Mouse (Mus musculus): ENCODE measurements around the gene Ifnar2. TPM values are rescaled to one million over a fixed set of nuclear protein-coding genes. Genes with fewer than 3 reads are reported as not detected.

Gene Ifnar2
- 54.1 and 62.0 TPM in 2 replicates for polyA plus RNA-seq (2014; fragmentation: Nextera tagmentation; extraction: Ambion mirVana)

DNA sequence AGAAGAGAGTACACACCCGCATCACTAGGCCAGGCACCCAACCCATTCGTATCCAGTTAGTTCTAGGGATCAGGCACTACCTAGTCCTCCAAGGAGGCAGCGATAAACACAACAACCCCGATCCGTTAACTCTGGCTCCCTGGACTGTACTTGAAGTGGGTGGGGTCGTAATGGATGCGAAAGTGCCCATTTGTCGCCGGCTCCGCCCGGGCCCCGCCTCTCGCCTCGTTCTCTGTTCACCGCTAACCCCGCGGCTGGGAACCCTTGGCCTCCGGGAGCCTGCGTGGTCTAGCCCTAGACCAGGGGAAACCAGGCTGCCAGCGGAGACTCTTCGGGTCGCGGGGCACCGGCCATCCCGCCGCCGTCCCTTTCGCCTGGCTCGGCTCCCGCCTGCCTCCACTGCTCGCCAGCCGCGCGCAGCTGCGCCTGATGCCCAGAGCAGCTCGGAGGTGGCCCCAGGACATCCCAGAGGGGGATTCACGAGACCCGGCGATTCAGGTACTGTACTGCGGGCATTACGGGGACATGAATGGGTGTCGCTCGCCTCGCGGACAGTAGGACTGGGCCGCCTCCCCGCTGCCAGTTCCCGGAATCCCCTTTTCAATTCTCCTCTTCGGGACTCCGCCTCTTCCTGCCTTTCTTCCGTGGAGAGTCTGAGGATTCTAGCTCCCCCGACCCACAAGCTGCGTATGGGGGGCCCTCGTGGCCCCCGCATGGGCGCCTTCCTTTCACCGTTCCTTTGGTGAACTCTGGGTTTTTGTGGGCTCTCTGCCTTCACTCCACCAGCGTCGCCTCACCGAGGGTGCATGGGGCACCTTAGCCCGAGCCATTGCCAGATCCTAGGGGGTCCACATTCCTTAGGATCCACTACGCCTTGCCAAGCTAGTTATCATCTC is at the start of gene Ifnar2:
Gene Ifnar2, plus strand, starts transcription at position 207 of the 896 bp plus-strand sequence.
- Histone ChIP-seq H3K27ac (ENCODE audit: low read depth) (peak within 1 kb of the TSS; percentile 98), H3K9ac (peak within 1 kb of the TSS; percentile 90), H3K36me3 (ENCODE audit: insufficient read depth) (no peaks in the 10 kb centered on the region), H3K4me3 (ENCODE audit: low read depth, low read length) (peak within 1 kb of the TSS; percentile 87), H3K4me2 (peak within 1 kb of the TSS; percentile 66), H3K9me3 (ENCODE audit: low read depth, low read length) (peaks cover 5% of the 10 kb centered on the region; the same call in 1 of the 2 replicates), H3K4me1 (ENCODE audit: insufficient read depth) (peaks cover 6% of the 10 kb centered on the region), H3K27me3 (ENCODE audit: insufficient read depth, low read length) (no peaks in the 10 kb centered on the region)
- WGBS, result under 1% methylated on average over 62 of the region's 62 CpGs
- DNase-seq (peak; percentile 85), ATAC-seq (ENCODE audit: insufficient read depth) (peak; percentile 93)
- no peak for TF ChIP-seq CTCF (IDR thresholded peaks at IDR 0.05; ENCODE audit: low read depth)

DNA sequence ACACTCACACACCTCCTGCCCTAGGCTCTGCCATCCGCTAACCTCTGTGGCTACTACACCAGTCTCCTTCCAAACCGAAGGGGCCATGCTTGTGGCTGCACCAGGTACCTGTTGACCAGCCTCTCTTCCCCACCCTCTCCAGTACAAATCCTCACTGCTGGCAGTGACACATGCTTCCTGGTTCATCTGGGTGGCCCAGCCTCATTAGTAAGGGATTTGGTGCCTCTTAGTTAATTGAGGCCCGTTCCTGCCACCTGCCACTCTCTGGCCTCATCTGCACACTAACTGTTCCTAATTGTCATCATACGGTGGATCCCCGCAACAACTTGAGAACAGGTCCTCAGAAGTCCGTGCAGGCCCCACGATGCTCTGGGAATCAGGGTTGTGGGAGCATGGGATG is 45.0 kb upstream of the Ifnar2 start:
- no peak overlapping the region for H3K4me2 ChIP-seq
- no peaks in the 10 kb centered on the region for H3K36me3 ChIP-seq (ENCODE audit: insufficient read depth)
- no peak overlapping the region for H3K4me3 ChIP-seq (ENCODE audit: low read depth, low read length)
- TF ChIP-seq CTCF (IDR thresholded peaks at IDR 0.05; ENCODE audit: low read depth), result no peak
- no peaks in the 10 kb centered on the region for H3K4me1 ChIP-seq (ENCODE audit: insufficient read depth)
- no peaks in the 10 kb centered on the region for H3K27me3 ChIP-seq (ENCODE audit: insufficient read depth, low read length)
- ATAC-seq (ENCODE audit: insufficient read depth), result no peak
- no peaks in the 10 kb centered on the region for H3K9me3 ChIP-seq (ENCODE audit: low read depth, low read length)
- H3K27ac ChIP-seq (ENCODE audit: low read depth), result no peak overlapping the region
- no peak for DNase-seq
- no peak overlapping the region for H3K9ac ChIP-seq
- WGBS, result 80% methylated on average over 7 of the region's 7 CpGs

DNA sequence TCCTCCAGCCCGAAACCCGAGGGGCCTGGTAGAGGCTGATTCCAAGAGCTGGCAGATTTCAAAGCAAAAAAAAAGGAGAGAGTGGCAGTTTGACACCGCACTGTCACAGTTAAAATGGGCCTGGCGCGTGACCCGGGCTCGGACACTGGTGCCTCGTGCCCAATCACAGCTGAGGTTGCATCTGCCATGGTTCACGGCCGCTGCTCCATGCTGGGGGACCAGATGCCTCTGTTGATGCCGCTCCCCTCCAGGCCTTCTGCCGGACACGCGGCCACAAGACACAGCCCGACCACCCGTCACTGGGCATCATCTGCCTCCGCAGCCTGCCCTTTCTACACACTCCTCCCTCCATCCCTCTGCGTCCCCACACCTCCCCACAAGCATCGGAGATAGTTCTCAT is 43.7 kb upstream of the Ifnar2 start:
- H3K4me1 ChIP-seq (ENCODE audit: insufficient read depth), result no peaks in the 10 kb centered on the region
- DNase-seq (no peak), ATAC-seq (ENCODE audit: insufficient read depth) (no peak)
- TF ChIP-seq CTCF (IDR thresholded peaks at IDR 0.05; ENCODE audit: low read depth), result no peak
- H3K4me2 ChIP-seq, result no peak overlapping the region
- no peaks in the 10 kb centered on the region for H3K27me3 ChIP-seq (ENCODE audit: insufficient read depth, low read length)
- H3K4me3 ChIP-seq (ENCODE audit: low read depth, low read length), result no peak overlapping the region
- no peak overlapping the region for H3K27ac ChIP-seq (ENCODE audit: low read depth)
- no peaks in the 10 kb centered on the region for H3K36me3 ChIP-seq (ENCODE audit: insufficient read depth)
- 75% methylated on average over 19 of the region's 19 CpGs for WGBS
- no peak overlapping the region for H3K9ac ChIP-seq
- H3K9me3 ChIP-seq (ENCODE audit: low read depth, low read length), result no peaks in the 10 kb centered on the region

DNA sequence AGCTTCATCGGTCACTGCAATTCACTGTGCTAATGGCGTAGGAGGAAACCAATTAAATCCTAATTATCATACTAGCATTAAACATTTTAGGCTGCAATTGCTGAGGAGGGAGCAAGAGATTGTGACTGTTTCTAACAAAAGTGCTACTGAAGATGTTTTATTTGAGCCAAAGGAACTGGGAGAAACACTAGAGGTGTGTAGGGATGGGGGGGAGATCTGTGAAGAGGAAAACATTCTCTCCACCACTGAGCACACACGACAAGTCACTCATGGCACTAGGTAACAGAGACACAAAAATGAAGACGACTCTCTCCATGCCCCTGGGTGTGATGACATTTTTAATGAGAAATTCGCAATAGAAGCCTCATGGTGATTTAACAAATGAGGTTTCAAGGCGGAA is 42.1 kb upstream of the Ifnar2 start:
- TF ChIP-seq CTCF (IDR thresholded peaks at IDR 0.05; ENCODE audit: low read depth), result no peak
- Histone ChIP-seq H3K9me3 (ENCODE audit: low read depth, low read length) (no peaks in the 10 kb centered on the region), H3K4me2 (no peak overlapping the region), H3K27ac (ENCODE audit: low read depth) (no peak overlapping the region), H3K9ac (no peak overlapping the region), H3K27me3 (ENCODE audit: insufficient read depth, low read length) (no peaks in the 10 kb centered on the region), H3K4me3 (ENCODE audit: low read depth, low read length) (no peak overlapping the region), H3K36me3 (ENCODE audit: insufficient read depth) (no peaks in the 10 kb centered on the region), H3K4me1 (ENCODE audit: insufficient read depth) (no peaks in the 10 kb centered on the region)
- ATAC-seq (ENCODE audit: insufficient read depth) (no peak), DNase-seq (no peak)
- 80% methylated on average over 6 of the region's 6 CpGs for WGBS

DNA sequence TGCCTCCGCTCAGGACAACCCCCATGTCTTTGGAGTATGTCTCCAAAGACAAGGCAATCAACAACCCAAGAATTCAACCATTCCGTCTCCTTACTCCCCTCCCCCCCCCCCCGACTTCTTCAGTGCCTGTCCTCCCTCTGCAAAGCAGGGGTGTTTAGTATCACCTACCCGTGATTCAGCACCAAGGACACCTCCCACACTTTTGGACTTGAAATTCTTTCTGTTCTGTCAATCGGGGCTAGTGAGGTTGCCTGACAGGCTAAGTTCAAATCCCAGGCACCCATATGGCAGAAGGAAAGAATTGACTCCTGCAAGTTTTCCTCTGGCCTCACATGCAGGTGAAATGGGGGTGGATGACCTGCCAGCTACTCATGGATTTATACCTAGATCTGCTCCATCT is 41.4 kb upstream of the Ifnar2 start:
- Histone ChIP-seq H3K4me3 (ENCODE audit: low read depth, low read length) (no peak overlapping the region), H3K36me3 (ENCODE audit: insufficient read depth) (no peaks in the 10 kb centered on the region), H3K9me3 (ENCODE audit: low read depth, low read length) (no peaks in the 10 kb centered on the region), H3K4me2 (no peak overlapping the region), H3K4me1 (ENCODE audit: insufficient read depth) (no peaks in the 10 kb centered on the region), H3K27ac (ENCODE audit: low read depth) (no peak overlapping the region), H3K27me3 (ENCODE audit: insufficient read depth, low read length) (no peaks in the 10 kb centered on the region), H3K9ac (no peak overlapping the region)
- TF ChIP-seq CTCF (IDR thresholded peaks at IDR 0.05; ENCODE audit: low read depth), result no peak
- DNase-seq, result peak; percentile 75
- WGBS, result 25% methylated on average over 5 of the region's 5 CpGs
- ATAC-seq (ENCODE audit: insufficient read depth), result no peak

DNA sequence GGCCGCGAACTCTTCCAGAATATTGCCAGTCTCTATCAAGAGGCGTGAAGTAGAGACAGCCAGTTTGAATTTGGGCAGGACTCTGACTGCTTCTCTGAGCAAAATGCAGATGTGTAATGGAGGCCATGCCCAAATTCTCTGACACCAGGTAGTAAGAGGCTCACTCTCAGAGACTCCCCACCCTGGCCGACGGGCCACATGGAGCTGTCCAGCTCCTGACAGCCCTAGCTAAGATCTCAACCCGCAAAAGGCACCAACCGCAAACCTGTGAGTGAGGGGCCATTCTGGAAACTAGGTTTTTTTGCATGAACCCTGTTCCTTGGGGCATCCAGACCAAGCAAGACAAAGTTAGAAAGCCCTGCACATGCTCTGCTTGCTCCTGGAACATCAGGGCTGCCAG is 39.7 kb upstream of the Ifnar2 start:
- Histone ChIP-seq H3K4me2 (no peak overlapping the region), H3K9ac (no peak overlapping the region), H3K36me3 (ENCODE audit: insufficient read depth) (no peaks in the 10 kb centered on the region), H3K9me3 (ENCODE audit: low read depth, low read length) (no peaks in the 10 kb centered on the region), H3K27ac (ENCODE audit: low read depth) (no peak overlapping the region), H3K4me1 (ENCODE audit: insufficient read depth) (no peaks in the 10 kb centered on the region), H3K4me3 (ENCODE audit: low read depth, low read length) (no peak overlapping the region), H3K27me3 (ENCODE audit: insufficient read depth, low read length) (no peaks in the 10 kb centered on the region)
- no peak for TF ChIP-seq CTCF (IDR thresholded peaks at IDR 0.05; ENCODE audit: low read depth)
- ATAC-seq (ENCODE audit: insufficient read depth) (no peak), DNase-seq (no peak)
- WGBS, result 45% methylated on average over 7 of the region's 7 CpGs

DNA sequence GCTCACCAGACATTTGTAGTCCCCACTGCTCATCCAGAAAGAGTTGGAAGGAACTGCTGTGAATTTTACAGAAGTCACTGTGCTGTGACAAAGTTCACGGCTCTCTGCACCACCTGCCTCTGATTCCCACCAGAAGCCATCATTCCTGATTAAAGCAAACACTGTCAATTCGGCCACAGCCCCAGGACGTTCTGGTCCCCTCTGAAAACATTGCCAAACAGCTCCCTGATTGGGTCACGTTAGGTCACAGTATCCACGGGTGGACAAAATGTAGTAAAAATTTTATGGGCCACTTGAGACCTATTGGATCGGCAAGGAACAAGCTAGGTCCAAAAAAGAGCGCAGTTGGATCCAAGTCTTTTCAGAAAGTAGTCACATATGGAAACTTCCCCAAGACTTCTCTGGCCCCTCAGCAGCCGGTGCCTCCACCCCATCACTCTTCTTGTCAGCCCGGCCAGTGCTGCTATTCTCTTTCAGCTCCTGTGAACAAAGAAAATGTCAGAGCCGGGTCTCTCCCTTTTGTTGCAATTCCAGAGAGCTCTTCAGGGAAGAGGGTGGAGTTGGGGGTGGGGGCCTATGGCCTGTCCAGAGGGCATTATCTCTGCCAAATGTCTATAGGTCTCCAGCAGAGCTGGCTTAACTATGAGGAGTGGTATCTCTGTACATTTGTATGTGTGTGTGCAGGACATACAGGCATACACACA is 38.2 kb upstream of the Ifnar2 start:
- H3K9me3 ChIP-seq (ENCODE audit: low read depth, low read length), result no peaks in the 10 kb centered on the region
- 18% methylated on average over 10 of the region's 10 CpGs for WGBS
- H3K9ac ChIP-seq, result no peak overlapping the region
- no peaks in the 10 kb centered on the region for H3K27me3 ChIP-seq (ENCODE audit: insufficient read depth, low read length)
- ATAC-seq (ENCODE audit: insufficient read depth), result no peak
- H3K4me2 ChIP-seq, result no peak overlapping the region
- no peaks in the 10 kb centered on the region for H3K36me3 ChIP-seq (ENCODE audit: insufficient read depth)
- no peak overlapping the region for H3K27ac ChIP-seq (ENCODE audit: low read depth)
- H3K4me3 ChIP-seq (ENCODE audit: low read depth, low read length), result no peak overlapping the region
- H3K4me1 ChIP-seq (ENCODE audit: insufficient read depth), result no peaks in the 10 kb centered on the region
- no peak for TF ChIP-seq CTCF (IDR thresholded peaks at IDR 0.05; ENCODE audit: low read depth)
- DNase-seq, result no peak
